Mouse (Mus musculus): Measurements from ENCODE around the gene Wdcp. TPM values are rescaled to one million over a fixed set of nuclear protein-coding genes. Genes with fewer than 3 reads are reported as not detected.
"Not testable (repeated sequence)": the region's sequence is repeated elsewhere in the genome, so short reads cannot be mapped to it uniquely, and the experiment has no call there.

Wdcp gene
- polyA plus RNA-seq, 2 experiments from 2014 or later: 10.1 to 11.6 TPM

DNA sequence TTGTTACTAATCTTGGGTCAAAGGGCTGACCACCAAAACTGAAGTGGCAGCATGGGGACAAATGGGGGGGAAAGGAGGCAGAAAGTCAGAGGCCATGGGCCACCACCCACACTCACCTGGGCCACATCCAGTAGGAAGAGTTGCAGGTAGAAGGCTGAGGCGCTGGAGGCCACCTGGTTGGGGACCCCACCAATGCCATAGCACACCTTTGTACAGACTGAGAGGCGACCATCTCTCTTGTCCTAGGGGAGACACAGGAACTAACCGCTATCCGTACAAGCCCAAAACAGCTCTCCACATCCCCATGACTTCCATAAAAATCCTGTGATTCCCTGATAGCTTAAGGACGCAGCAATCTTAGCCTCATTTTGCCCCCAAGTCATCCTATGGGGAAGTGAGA lies 28.2 kb downstream of the Wdcp start:
- ATAC-seq: no peak

DNA sequence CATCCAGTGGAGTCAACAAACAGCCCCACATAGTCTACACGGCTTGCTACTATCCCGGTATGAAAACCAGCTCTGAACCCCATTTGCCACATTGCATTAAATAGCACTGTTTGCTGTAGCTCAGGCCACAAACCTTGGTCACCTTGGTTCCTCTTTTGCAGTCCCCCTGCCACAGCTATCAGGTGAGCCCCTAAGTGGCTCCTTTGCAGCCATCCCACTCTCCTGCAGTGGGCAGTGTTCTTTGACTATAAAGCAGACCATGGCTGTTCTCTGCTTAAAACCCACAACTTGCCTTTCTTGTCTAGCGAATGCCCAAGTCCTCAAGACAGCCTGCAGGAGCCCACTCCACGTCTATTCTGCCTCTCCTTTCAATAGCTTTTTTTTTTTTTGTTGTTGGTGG lies 29.2 kb downstream of the Wdcp start:
- ATAC-seq: no peak

DNA sequence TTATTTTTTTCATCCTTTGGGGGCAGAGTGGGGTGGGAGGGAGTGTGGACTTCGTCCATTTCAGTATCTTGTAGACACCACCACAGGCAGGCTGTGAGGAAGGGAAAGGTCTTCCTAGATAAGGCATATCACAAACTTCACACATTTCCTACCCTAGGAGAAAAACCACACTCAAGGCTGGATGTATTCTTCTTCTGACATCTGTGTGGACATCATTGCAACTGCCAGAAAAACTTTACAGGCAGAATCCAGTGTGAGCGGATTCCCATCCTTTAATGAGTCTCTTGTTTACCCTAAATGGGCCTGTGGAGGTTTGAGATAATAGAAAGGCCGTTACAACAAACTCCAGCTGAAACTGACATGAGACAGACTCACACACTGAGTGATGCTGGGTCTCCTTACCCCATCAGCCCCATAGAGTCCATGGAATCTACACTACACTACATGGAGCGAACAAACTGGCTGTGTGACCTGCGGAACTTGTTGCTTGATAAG lies 29.9 kb downstream of the Wdcp start:
- no peak for ATAC-seq

DNA sequence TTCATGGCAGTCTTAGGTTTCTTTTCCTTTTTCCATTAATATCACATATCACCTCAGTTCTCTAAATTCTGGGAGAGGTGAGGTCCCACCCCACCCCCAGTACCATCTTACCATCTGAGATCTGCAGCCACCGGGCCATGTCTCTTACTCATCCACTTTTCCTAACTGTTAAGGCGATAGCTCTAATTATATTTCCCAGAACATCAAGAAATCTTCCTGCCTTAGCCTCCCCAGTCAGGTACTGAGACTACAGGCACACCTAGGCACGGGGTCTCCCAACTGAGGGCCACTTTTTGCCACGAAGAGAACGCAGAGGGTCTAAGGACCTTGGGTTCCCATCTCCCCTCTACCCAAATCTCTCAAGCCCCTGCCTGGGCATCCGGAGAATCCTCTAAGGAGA lies 30.4 kb downstream of the Wdcp start:
- ATAC-seq: no peak

DNA sequence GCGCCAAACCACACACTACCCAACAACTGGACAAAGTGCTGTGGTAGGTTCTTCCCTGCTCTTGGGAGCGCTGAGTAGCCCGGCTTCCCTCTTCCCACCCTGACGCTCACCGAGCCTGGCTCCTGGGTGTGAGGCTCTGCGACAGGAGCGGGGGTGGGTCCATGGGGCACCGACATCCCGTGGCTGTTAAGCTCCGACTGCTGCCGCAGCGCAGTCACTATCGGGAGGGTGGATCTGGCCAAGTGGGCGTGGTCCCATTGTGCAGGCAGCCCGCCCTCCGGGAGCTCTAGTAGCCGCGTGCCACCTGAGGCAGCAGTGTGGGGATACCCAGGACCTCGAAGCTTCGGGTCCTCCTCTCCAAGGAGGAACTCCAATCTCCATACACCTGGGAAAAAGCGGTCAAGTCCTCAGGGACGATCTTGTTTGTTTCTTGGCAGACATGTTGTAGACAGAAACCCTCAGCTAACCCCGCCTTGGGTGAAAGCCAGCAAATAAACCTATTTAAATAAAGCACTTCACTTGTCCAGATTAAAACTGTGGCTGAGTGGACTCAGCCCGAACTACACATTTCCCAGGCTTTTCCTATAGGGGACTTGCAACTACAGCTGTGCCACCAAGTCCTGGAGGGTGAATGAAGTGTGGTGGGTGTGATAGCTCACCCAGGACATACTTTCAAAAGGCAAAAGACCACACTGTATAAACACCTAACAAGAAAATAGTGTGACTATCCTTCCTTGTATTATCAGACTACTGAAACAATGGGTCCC lies 31.2 kb downstream of the Wdcp start, which contains the start of gene Mfsd2b:
Gene Mfsd2b, minus strand, starts transcription at position 199 of the 767 bp plus-strand sequence.
- ATAC-seq: peak; percentile 93

DNA sequence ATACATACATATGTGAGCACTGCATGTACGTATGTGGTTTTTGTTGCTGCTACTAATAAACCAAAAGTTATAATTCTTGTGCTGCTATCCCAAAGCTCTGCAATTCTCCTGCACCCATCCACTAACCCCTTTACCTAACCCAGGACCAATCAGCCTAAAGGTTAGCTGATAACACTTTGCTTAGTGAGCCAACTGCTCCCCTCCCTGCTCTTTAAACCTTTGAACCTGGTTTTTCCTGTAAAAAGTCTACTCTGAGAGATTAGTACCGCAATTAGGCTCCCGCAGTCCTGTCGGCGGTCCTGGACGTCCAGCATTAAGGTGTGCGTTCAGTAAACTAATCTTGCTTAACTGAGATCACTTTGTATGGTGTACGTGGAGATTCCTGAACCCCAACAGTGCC lies 32.5 kb downstream of the Wdcp start:
- ATAC-seq: no peak

DNA sequence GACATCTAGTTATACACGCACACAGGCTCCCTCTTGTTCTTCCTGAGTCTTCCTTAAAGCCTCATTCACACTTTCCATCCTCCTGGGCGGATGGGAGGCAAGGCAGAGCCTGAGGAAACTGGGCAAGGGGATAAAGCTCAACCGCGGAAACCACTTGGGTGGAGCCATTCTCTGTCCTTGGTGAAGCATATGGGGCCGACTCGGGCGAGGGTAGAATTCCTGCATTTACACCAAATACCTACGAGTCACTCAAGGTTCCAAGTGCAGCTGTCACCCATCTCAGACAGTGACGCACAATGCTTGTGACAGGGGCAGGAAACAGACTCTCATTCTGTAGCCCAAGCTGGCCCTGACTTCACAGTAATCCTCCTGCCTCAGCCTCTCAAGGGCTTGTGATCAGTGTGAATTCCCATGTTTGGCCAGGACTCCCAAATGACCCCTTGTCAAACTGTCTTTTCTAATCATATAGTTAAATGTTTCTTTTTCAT lies 35.2 kb downstream of the Wdcp start:
- ATAC-seq: no peak

DNA sequence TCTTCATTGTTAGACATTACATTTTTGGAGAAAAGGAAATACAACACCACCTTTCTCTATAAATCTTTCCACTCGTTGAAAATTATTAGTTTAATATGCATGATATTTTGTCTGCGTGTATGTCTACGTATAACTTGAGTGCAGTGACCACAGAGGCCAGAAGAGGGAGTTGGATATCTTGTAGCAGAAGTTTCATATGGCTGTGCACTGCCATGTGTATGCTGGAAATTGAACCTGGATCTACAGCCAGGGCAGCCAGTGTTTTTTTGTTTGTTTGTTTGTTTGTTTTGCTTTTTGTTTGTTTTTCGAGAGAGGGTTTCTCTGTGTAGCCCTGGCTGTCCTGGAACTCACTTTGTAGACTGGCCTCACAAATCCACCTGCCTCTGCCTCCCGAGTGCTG lies 35.9 kb downstream of the Wdcp start:
- ATAC-seq: no peak

DNA sequence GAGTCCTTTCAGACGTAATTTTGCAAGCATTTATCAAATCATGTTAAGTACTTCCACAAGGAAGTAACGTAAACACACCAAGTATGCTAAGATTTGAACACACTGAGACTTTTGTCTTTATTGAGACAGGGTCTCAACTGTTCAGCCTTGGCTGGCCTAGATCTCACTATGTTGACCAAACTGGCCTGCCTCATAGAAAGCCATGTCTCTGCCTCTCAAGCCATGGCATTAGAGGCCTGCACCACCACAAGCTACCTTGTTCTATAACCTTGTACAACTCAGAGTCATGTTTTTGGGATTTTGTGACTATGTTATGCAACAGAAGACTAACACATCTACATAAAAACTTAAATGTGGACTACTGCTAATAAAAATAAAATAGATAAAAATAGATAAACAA lies 39.0 kb downstream of the Wdcp start:
- ATAC-seq: no peak

DNA sequence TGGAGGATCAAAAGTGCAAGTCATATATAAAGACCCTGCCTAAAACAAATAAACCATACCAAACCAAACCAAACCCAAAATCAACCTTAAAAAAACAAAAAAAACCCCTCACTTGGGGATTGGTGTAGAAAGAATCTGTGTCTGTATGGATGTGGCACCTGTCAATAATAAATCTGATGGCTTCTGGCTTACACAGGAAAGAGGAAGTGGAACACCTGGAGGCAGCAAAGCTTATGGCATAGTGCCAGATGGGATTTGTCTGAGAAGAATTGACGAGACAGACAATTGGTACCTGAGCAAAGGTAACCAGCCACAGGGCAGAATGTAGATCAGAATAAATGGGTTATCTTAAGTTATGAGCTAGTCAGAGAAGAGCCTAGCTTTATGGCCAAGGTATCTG lies 42.0 kb downstream of the Wdcp start:
- ATAC-seq: no peak

DNA sequence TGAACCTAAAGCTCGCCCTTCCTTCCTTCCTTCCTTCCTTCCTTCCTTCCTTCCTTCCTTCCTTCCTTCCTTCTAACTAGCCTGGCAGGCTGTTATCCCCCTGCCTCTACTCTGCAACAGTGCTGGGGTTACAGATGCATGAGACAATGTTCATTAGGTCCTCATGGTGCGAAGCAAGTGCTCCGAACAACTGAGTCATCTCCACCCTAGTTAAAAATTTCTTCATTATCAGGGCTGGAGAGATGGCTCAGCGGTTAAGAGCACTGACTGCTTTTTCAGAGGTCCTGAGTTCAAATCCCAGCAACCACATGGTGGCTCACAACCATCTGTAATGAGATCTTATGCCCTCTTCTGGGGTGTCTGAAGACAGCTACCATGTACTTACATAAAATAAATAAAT lies 43.5 kb downstream of the Wdcp start:
- ATAC-seq: not testable (repeated sequence)

DNA sequence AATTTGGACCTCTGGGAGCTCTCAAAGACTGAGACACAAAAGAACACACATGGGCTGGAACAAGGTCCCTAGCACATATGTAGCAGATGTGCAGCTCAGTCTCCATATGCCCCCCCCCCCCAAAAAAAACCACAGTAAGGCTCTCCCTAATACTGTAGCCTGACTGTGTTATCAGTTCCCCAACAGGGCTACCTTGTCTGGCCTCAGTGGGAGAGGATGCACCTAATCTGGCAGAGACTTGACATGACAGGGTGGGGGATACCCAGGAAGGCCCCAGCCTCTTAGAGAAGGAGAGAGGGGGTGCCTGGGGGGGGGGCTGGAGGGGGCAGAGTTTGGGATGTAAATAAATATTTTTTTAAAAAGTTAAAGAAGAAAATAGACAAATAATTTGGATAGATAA lies 45.6 kb downstream of the Wdcp start:
- no peak for ATAC-seq

DNA sequence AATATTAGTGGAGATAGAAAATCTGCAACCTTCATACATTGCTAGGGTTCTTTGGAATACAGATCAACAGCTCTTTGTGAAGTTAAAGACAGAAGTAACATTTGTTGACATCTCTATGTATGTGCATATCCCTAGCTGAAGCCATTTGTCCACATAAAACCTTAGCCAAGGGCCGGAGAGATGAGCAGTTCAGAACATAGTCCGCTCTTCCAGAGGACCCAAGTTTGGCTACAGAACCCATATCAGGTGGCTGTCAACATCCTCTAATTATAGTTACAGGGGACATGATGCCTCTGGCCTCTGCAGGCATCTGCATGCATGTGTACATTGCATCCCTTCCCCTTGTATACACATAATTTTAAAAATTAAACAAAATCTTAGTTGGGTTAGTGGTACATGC lies 46.1 kb downstream of the Wdcp start:
- no peak for ATAC-seq

DNA sequence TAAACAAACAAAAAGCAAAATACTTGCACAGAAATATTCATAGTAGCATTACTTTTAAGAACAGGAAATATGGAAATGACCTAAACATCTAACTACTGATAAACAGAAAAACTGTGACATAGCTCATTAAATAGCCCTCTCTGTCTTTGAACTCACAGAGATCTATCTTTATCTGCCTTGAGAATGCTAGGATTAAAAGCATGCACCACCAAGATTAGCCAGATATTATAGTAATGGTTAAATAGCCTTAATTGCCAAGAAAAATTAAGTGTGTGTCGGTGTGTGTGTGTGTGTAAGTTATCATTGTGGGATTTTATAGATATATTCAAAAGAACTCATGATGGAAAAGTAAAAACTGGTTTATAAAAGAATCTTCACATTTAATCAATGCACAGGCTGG lies 46.8 kb downstream of the Wdcp start:
- ATAC-seq: no peak

DNA sequence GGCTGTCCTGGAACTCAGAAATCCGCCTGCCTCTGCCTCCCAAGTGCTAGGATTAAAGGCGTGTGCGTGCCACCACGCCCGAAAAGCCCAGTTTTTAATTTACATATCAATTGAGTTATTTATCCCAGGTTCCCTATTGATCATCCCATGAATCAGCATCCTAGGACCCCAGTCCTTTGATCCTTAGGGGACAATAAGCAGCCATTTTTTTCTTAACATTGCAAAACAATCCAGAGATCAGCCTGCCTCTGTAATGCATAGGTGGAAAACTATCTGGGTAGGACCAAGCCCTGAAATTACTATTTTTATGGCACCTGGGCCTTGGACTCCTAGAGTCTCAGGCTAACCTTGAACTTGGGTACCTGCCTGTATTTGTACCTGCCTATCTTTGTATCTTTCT lies 54.9 kb downstream of the Wdcp start:
- no peak for ATAC-seq

DNA sequence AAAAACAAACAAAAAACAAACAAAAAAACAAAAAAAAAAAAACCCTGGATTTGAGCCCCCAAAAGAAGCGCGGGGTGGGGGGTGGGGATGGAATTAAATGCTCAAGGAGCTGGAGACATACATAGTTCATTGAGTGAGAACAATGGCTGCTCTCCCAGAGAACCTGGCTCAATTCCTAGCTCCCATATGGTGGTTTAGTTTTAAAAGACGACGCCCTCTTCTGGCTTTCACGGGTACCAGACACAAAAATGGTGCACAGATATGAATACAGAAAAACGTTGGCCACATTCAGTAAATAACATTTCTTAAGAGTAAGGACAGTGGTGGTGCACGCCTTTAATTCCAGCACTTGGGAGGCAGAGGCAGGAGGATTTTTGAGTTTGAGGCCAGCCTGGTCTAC lies 62.8 kb downstream of the Wdcp start:
- no peak for ATAC-seq

DNA sequence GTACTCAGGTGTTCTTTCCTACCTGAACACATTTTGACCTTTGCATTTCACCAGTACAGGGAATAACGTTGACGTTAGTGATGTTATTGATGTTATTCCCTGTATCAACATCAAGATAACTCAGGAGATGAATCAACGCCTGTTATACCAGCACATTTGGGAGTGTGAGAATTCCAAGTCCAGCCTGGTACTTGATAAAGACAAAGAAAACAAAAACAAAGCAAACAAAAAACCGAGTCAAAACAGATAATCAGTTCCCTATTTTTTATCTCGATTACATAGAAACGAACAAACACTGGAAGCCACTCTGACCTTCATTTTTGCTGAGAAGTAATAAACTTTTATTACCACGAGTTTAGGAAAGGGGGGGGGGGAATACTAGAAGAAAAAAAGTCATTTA lies 63.4 kb downstream of the Wdcp start:
- ATAC-seq: no peak

DNA sequence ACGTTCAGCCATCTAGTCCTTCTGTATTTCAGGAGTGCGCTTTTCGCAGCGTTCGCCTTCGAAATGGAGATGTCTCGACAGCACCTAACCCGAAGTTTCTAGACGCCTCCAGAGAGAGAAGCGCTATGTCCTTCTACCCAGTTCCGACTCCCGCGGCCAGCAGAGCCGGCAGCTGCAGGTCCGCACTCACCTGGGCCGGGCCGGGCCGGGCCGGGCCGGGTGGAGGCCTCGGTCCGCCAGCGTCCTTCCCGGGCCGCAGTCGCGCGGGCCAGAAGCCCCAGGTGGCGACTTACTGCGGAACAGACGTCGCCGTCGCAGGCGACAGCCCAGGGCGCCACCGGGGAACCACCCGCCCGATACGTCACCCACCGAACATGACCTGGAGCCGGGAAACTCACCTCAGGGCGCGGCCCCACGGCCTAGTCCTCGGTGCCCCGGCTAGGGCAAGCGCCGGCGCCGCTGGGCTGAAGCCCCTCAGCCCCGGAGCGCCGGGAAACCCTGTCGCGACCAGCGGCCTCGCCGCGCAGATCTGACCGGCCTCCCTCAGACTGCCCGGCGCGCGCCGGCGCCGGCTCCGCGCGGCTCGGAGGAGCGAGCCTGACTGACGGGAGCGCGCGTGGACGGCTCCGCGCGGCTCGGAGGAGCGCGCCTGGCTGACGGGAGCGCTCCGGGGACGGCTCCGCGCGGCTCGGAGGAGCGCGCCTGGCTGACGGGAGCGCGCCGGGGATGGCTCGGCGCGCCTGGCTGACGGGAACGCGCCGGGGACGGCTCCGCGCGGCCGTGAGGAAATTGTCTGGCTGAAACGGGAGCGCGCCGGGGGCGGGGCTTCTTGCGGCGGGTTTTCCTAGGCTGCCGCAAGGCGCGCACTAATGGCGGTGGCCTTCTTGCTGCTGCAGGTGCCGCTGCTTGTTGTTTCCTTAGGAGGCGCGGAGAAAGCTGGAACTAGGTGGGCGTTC lies 64.1 kb downstream of the Wdcp start, which contains the start of gene Ubxn2a:
Gene Ubxn2a, minus strand, starts transcription at position 755 of the 956 bp plus-strand sequence.
- ATAC-seq: peak; percentile 92

DNA sequence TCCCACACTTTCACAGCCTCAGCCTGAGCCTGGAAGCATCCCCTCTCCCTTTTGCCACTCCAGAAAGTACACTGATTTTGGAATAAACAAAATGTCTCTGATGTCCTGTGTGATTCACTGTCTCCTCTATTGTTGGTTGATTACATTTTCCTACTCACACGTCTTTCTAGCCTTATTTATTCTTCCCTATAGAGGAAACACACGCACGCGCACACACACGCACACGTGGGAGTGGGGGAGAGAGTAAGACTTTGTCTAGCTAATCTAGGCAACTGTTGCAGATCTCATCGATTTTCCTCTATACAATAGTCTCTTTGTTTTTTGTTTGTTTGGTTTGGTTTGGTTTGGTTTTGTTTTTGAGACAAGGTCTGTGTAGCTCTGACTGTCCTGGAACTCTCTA lies 65.3 kb downstream of the Wdcp start:
- no peak for ATAC-seq
